Mouse (Mus musculus) activated CD4-positive, CD25-positive, alpha-beta regulatory T cell, adult 4 months (primary cell): ENCODE measurements around the gene Capn7. TPM values are rescaled to one million over a fixed set of nuclear protein-coding genes. Genes with fewer than 3 reads are reported as not detected.

Source experiments
- ATAC-seq: one replicate; pipeline ENCODE4 v1.8.0; 2017
- polyA plus RNA-seq, 2 experiments: library from polyadenylated mRNA; unstranded; fragments of 100-300 nt; shearing (Covaris generic); gene quantifications; one replicate each; pipeline ENCODE4 v1.2.1; 2017

Capn7 gene
- polyA plus RNA-seq, 2 experiments from 2014 or later, result 18.1 to 18.6 TPM

GRCm38 (mm10) chr14:31397353-31397752, 60.9 kb downstream of the Capn7 start:
- no peak for ATAC-seq

- no peak for ATAC-seq
Observed at GRCm38 (mm10) chr14:31397791-31398595, 61.6 kb downstream of the Capn7 start.

GRCm38 (mm10) chr14:31398819-31399218, 62.4 kb downstream of the Capn7 start:
- ATAC-seq, result peak; percentile 51

GRCm38 (mm10) chr14:31399271-31399670, 62.8 kb downstream of the Capn7 start:
- peak; percentile 87 for ATAC-seq

- no peak for ATAC-seq
Observed at GRCm38 (mm10) chr14:31400246-31400645, 63.8 kb downstream of the Capn7 start.

GRCm38 (mm10) chr14:31400896-31401295, 64.5 kb downstream of the Capn7 start:
- peak; percentile 4 for ATAC-seq

- ATAC-seq, result no peak
Observed at GRCm38 (mm10) chr14:31401918-31402427, 65.5 kb downstream of the Capn7 start.

GRCm38 (mm10) chr14:31402693-31403092, 66.3 kb downstream of the Capn7 start:
- no peak for ATAC-seq

GRCm38 (mm10) chr14:31403556-31403955, 67.1 kb downstream of the Capn7 start:
- ATAC-seq, result no peak

GRCm38 (mm10) chr14:31403995-31404394, 67.6 kb downstream of the Capn7 start:
- ATAC-seq, result no peak

GRCm38 (mm10) chr14:31404663-31405062, 68.2 kb downstream of the Capn7 start:
- no peak for ATAC-seq

GRCm38 (mm10) chr14:31405652-31406051, 69.2 kb downstream of the Capn7 start:
- ATAC-seq, result no peak

GRCm38 (mm10) chr14:31406154-31406810, 69.8 kb downstream of the Capn7 start:
- no peak for ATAC-seq

- ATAC-seq, result no peak
Observed at GRCm38 (mm10) chr14:31407208-31407607, 70.8 kb downstream of the Capn7 start.

GRCm38 (mm10) chr14:31407911-31408604, 71.6 kb downstream of the Capn7 start:
- ATAC-seq, result peak; percentile 61

- ATAC-seq, result no peak
Observed at GRCm38 (mm10) chr14:31408666-31409065, 72.2 kb downstream of the Capn7 start.

- no peak for ATAC-seq
Observed at GRCm38 (mm10) chr14:31410123-31410724, 73.8 kb downstream of the Capn7 start.

GRCm38 (mm10) chr14:31410737-31411136, 74.3 kb downstream of the Capn7 start:
- no peak for ATAC-seq

GRCm38 (mm10) chr14:31412651-31413056, 76.2 kb downstream of the Capn7 start:
- no peak for ATAC-seq

GRCm38 (mm10) chr14:31413475-31414086, 77.1 kb downstream of the Capn7 start:
- ATAC-seq, result no peak

- peak; percentile 50 for ATAC-seq
Observed at GRCm38 (mm10) chr14:31414235-31414966, 78.0 kb downstream of the Capn7 start.

- peak; percentile 76 for ATAC-seq
Observed at GRCm38 (mm10) chr14:31414967-31415376, 78.5 kb downstream of the Capn7 start.
